Mouse (Mus musculus) CH12.LX (cell line): ENCODE data around the gene Mogat1. TPM values are rescaled to one million over a fixed set of nuclear protein-coding genes. Genes with fewer than 3 reads are reported as not detected.

Experiments used
- DNase-seq: peaks from one replicate; pipeline ENCODE4 v3.0.0-alpha.2; 2013; ENCODE audit errors: extremely low read depth
- H3K27ac ChIP-seq: 2 replicates; pipeline ENCODE4 v1.5.1; 2012; ENCODE audit warnings: low read depth, mild to moderate bottlenecking, control low read depth, moderate library complexity; ENCODE audit not compliant: insufficient read depth
- H3K27me3 ChIP-seq: replicated peaks from 2 replicates; pipeline ENCODE3; 2012; ENCODE audit warnings: inconsistent platforms
- H3K36me3 ChIP-seq, 2 experiments: replicated peaks in 1 of 2; 2 replicates each; pipeline versions ENCODE3 to v1.6.1; 2012; ENCODE audit warnings: inconsistent platforms in 1 of 2, low read length in 1 of 2, mild to moderate bottlenecking in 1 of 2, mixed read lengths in 1 of 2, moderate library complexity in 1 of 2; ENCODE audit not compliant: control insufficient read depth in 1 of 2, insufficient read depth in 1 of 2
- H3K4me1 ChIP-seq, 2 experiments: 2 replicates each; pipeline ENCODE4 v1.6.1; 2012; ENCODE audit warnings: inconsistent platforms in 1 of 2, moderate library complexity in 1 of 2; ENCODE audit not compliant: insufficient read depth in 2 of 2, control insufficient read depth in 1 of 2
- H3K4me2 ChIP-seq: 2 replicates; pipeline ENCODE4 v1.6.1; 2012; ENCODE audit warnings: low read depth, mild to moderate bottlenecking, control low read depth; ENCODE audit not compliant: poor library complexity, insufficient read depth, severe bottlenecking
- H3K4me3 ChIP-seq, 3 experiments: fragments of 150-350 bp in 1 of 3; sonication (generic) in 1 of 3; replicated peaks in 1 of 3; 2 replicates each; pipeline versions ENCODE3 to v1.5.1; 2011 to 2012; ENCODE audit warnings: low read depth in 2 of 3, low read length in 2 of 3, mild to moderate bottlenecking in 2 of 3, moderate library complexity in 2 of 3, control low read depth in 1 of 3, improper control_type of control experiment in 1 of 3, inconsistent platforms in 1 of 3, mixed read lengths in 1 of 3; ENCODE audit not compliant: poor library complexity in 1 of 3
- H3K79me2 ChIP-seq: replicated peaks from 2 replicates; pipeline ENCODE4 v1.6.1; 2012; ENCODE audit warnings: mild to moderate bottlenecking, moderate library complexity; ENCODE audit not compliant: control insufficient read depth, poor library complexity, insufficient read depth, severe bottlenecking; ENCODE audit errors: extremely low read depth
- H3K9ac ChIP-seq: 2 replicates; pipeline ENCODE4 v1.6.1; 2012; ENCODE audit warnings: low read depth, mild to moderate bottlenecking, control low read depth, moderate library complexity; ENCODE audit not compliant: insufficient read depth
- H3K9me3 ChIP-seq: replicated peaks from 2 replicates; pipeline ENCODE3; 2012; ENCODE audit warnings: low read length, inconsistent platforms, mixed read lengths
- CTCF ChIP-seq, 2 experiments: IDR thresholded peaks in 1 of 2; conservative IDR thresholded peaks in 1 of 2; 2 replicates each; pipeline ENCODE4 v1.5.1; 2011 to 2012; ENCODE audit warnings: low read depth in 2 of 2, low read length in 2 of 2, improper control_type of control experiment in 1 of 2, inconsistent platforms in 1 of 2, mild to moderate bottlenecking in 1 of 2, moderate library complexity in 1 of 2
- ELF1 ChIP-seq: IDR thresholded peaks from 2 replicates; pipeline ENCODE4 v1.6.1; 2014; ENCODE audit warnings: low read depth, mild to moderate bottlenecking, inconsistent platforms, low read length, improper control_type of control experiment
- EP300 ChIP-seq: IDR thresholded peaks from 2 replicates; pipeline ENCODE4 v1.6.1; 2011; ENCODE audit warnings: low read length, improper control_type of control experiment
- HCFC1 ChIP-seq: IDR thresholded peaks from 2 replicates; pipeline ENCODE4 v1.6.1; 2012; ENCODE audit warnings: low read depth, mild to moderate bottlenecking, inconsistent platforms, low read length, improper control_type of control experiment
- JUN ChIP-seq: IDR thresholded peaks from 2 replicates; pipeline ENCODE4 v1.6.1; 2011; ENCODE audit warnings: low read depth, mild to moderate bottlenecking, low read length, improper control_type of control experiment, moderate library complexity; ENCODE audit not compliant: insufficient read depth
- JUND ChIP-seq: conservative IDR thresholded peaks from 2 replicates; pipeline ENCODE4 v1.6.1; 2011; ENCODE audit warnings: low read depth, low read length, improper control_type of control experiment
- MAFK ChIP-seq: IDR thresholded peaks from 2 replicates; pipeline ENCODE4 v1.6.1; 2011; ENCODE audit warnings: low read length, improper control_type of control experiment; ENCODE audit not compliant: insufficient replicate concordance
- MAX ChIP-seq: IDR thresholded peaks from 2 replicates; pipeline ENCODE4 v1.6.1; 2011; ENCODE audit warnings: low read length, improper control_type of control experiment
- MAZ ChIP-seq: IDR thresholded peaks from 2 replicates; pipeline ENCODE4 v1.6.1; 2012; ENCODE audit warnings: low read depth, mild to moderate bottlenecking, inconsistent platforms, low read length, improper control_type of control experiment, moderate library complexity
- NELFE ChIP-seq: IDR thresholded peaks from 2 replicates; pipeline ENCODE4 v1.6.1; 2011; ENCODE audit warnings: low read depth, low read length, improper control_type of control experiment
- NRF1 ChIP-seq: IDR thresholded peaks from 2 replicates; pipeline ENCODE4 v1.6.1; 2014; ENCODE audit warnings: low read depth, mild to moderate bottlenecking, inconsistent platforms, low read length, improper control_type of control experiment, moderate library complexity
- PAX5 ChIP-seq: IDR thresholded peaks from 2 replicates; pipeline ENCODE4 v1.6.1; 2012; ENCODE audit warnings: low read length, inconsistent platforms, mixed read lengths
- RAD21 ChIP-seq: IDR thresholded peaks from 2 replicates; pipeline ENCODE4 v1.6.1; 2011; ENCODE audit warnings: low read depth, mild to moderate bottlenecking, low read length, improper control_type of control experiment, moderate library complexity
- RCOR1 ChIP-seq: conservative IDR thresholded peaks from 2 replicates; pipeline ENCODE4 v1.6.1; 2012; ENCODE audit warnings: low read depth, mild to moderate bottlenecking, inconsistent platforms, low read length, improper control_type of control experiment
- SMC3 ChIP-seq: IDR thresholded peaks from 2 replicates; pipeline ENCODE4 v1.6.1; 2011; ENCODE audit warnings: low read depth, low read length, improper control_type of control experiment
- TCF12 ChIP-seq: IDR thresholded peaks from 2 replicates; pipeline ENCODE4 v1.6.1; 2014; ENCODE audit warnings: low read depth, mild to moderate bottlenecking, inconsistent platforms, low read length, improper control_type of control experiment
- ZC3H11A ChIP-seq: IDR thresholded peaks from 2 replicates; pipeline ENCODE4 v1.6.1; 2012; ENCODE audit warnings: low read depth, mild to moderate bottlenecking, inconsistent platforms, low read length, improper control_type of control experiment
- ZKSCAN1 ChIP-seq: IDR thresholded peaks from 2 replicates; pipeline ENCODE4 v1.6.1; 2012; ENCODE audit warnings: low read depth, inconsistent platforms, low read length, improper control_type of control experiment, borderline replicate concordance
- ZNF384 ChIP-seq: IDR thresholded peaks from 2 replicates; pipeline ENCODE4 v1.6.1; 2012; ENCODE audit warnings: low read depth, low read length, improper control_type of control experiment, inconsistent platforms
- dilution Hi-C: fragments of 300-500 bp; cut with MboI; formaldehyde crosslinking; loops from 2 replicates; pipeline ENCODE4 v1.14.3; 2020; ENCODE audit warnings: low sequenced_read_pairs; ENCODE audit not compliant: extremely low pct_unique_long_range_greater_than_20kb, extremely low pct_ligation_motif_present
- in situ Hi-C: fragments of 300-500 bp; cut with MboI; formaldehyde crosslinking; loops from 3 replicates; pipeline ENCODE4 v1.14.3; 2019; ENCODE audit warnings: low sequenced_read_pairs, low pct_ligation_motif_present, low pct_unique_long_range_greater_than_20kb, mixed read lengths
- polyA plus RNA-seq: library from polyadenylated mRNA; unstranded; fragments of >175 nt; gene quantifications from 2 replicates; pipeline ENCODE4 v1.2.1, GENCODE M21; 2012; ENCODE audit warnings: low read depth; ENCODE audit not compliant: insufficient read length
- total RNA-seq, 2 experiments: library from RNA; depleted of rRNA; stranded (reverse); fragments of 300-350 nt in 1 of 2; fragments of >200 nt in 1 of 2; gene quantifications; 2 replicates each; pipeline ENCODE4 v1.2.3; 2012 to 2014

Mogat1 gene
- total and polyA plus RNA-seq, 3 experiments, result not detected

- no peak overlapping the region for H3K4me2 ChIP-seq
- dilution Hi-C loops (no loop called here), in situ Hi-C loops (loop anchor here (5.0 to 25.0 kb wide), 2 partner anchors 157 to 1107 kb away; no protein-coding TSS in a partner anchor)
- H3K4me3 ChIP-seq, result no peak overlapping the region
- no peaks in the 10 kb centered on the region for H3K27me3 ChIP-seq
- DNase-seq, result peak; percentile 5
- no peaks in the 10 kb centered on the region for H3K79me2 ChIP-seq
- no peak overlapping the region for H3K27ac ChIP-seq
- H3K9me3 ChIP-seq, result no peaks in the 10 kb centered on the region
- no peaks in the 10 kb centered on the region for H3K4me1 ChIP-seq
- no peaks in the 10 kb centered on the region for H3K36me3 ChIP-seq
- TF ChIP-seq CTCF (conservative IDR thresholded peaks at IDR 0.05 in 1 of 2, IDR thresholded peaks at IDR 0.05 in 1 of 2; ENCODE audit: low read depth in 2 of 2, low read length in 2 of 2), result peak in 1 of 2 experiments; percentile 22; a peak in 2 of 4 replicates
- no peak for TF ChIP-seq NELFE
- TF ChIP-seq, all 38 proteins: peak for 1
- no peak overlapping the region for H3K9ac ChIP-seq
Observed at GRCm38 (mm10) chr1:78530500-78531215, 19.9 kb downstream of the Mogat1 start.

GRCm38 (mm10) chr1:78532184-78532800, 21.5 kb downstream of the Mogat1 start:
- H3K4me2 ChIP-seq, result no peak overlapping the region
- H3K36me3 ChIP-seq, result no peaks in the 10 kb centered on the region
- H3K79me2 ChIP-seq, result no peaks in the 10 kb centered on the region
- H3K9ac ChIP-seq, result no peak overlapping the region
- no peaks in the 10 kb centered on the region for H3K9me3 ChIP-seq
- H3K4me1 ChIP-seq, result no peaks in the 10 kb centered on the region
- dilution Hi-C loops (no loop called here), in situ Hi-C loops (loop anchor here (5.0 to 25.0 kb wide), 2 partner anchors 155 to 1105 kb away; no protein-coding TSS in a partner anchor)
- H3K4me3 ChIP-seq, result no peak overlapping the region
- TF ChIP-seq RCOR1 (no peak), TCF12 (no peak), MAX (no peak), NRF1 (no peak), EP300 (no peak), JUN (no peak), ZKSCAN1 (no peak), JUND (no peak), NELFE (no peak), MAFK (no peak), ZC3H11A (no peak), RAD21 (no peak), PAX5 (no peak), MAZ (no peak), ELF1 (no peak), SMC3 (no peak), HCFC1 (no peak), ZNF384 (no peak)
- H3K27me3 ChIP-seq, result no peaks in the 10 kb centered on the region
- H3K27ac ChIP-seq, result no peak overlapping the region
- DNase-seq, result no peak
